Mouse (Mus musculus) olfactory bulb, adult 2 months (tissue): ENCODE data around the gene Polr3h. TPM values are rescaled to one million over a fixed set of nuclear protein-coding genes. Genes with fewer than 3 reads are reported as not detected.

ENCODE experiments used
- H3K27ac ChIP-seq: fragments of 200-500 bp; 2 replicates; pipeline ENCODE4 v1.5.1; 2012; ENCODE audit warnings: low read depth, low read length; ENCODE audit not compliant: insufficient read depth
- H3K4me1 ChIP-seq: fragments of 200-500 bp; 2 replicates; pipeline ENCODE4 v1.6.1; 2012; ENCODE audit warnings: low read length; ENCODE audit not compliant: control insufficient read depth, insufficient read depth
- H3K4me3 ChIP-seq: fragments of 200-500 bp; 2 replicates; pipeline ENCODE4 v1.5.1; 2012; ENCODE audit warnings: mild to moderate bottlenecking, low read depth, low read length, moderate library complexity; ENCODE audit not compliant: insufficient read depth
- CTCF ChIP-seq: fragments of 200-500 bp; IDR thresholded peaks from 2 replicates; pipeline ENCODE4 v1.5.1; 2012; ENCODE audit warnings: low read depth, mild to moderate bottlenecking, low read length, moderate library complexity; ENCODE audit not compliant: insufficient read depth
- POLR2A ChIP-seq: fragments of 200-500 bp; IDR thresholded peaks from 2 replicates; pipeline ENCODE4 v1.6.1; 2012; ENCODE audit warnings: mild to moderate bottlenecking, low read depth, low read length, moderate library complexity; ENCODE audit not compliant: insufficient read depth
- WGBS: fragments of 180-500 bp; shearing (Covaris S2); methylation state at CpG from one replicate; pipeline ENCODE4 v1.1.7; 2018; 5-methylcytosine and 5-hydroxymethylcytosine counted together
- polyA plus RNA-seq: library from polyadenylated mRNA; stranded (reverse); fragments of >200 nt; gene quantifications from 2 replicates; pipeline ENCODE4 v1.2.4, GENCODE M21; 2012; ENCODE audit warnings: low replicate concordance; ENCODE audit not compliant: missing spikeins, insufficient read depth, insufficient read length

The Polr3h gene
- polyA plus RNA-seq, 1 experiment: not detected

DNA sequence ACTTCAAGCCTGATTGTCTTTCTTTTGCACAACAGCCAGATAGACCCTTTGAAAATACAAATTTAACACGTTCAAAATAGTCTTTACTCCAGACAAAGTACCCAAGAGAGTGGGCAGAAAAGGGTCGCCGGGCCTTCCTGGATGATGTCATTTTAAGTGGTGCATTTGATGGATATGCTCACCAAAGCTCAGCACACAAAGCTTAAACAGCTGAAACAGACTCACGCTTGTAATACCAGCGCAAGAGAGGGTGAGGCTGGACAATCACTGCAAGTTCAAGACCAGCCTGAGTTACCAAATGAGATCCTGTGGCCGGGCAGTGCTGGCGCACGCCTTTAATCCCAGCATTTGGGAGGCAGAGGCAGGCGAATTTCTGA is 394 bp upstream of the Polr3h start:
- no peak overlapping the region for H3K4me3 ChIP-seq
- peak overlapping the region; percentile 33 for H3K27ac ChIP-seq
- peaks cover 45% of the 10 kb centered on the region for H3K4me1 ChIP-seq
- WGBS: 17% methylated on average over 9 of the region's 9 CpGs
- no peak for TF ChIP-seq POLR2A
- no peak for TF ChIP-seq CTCF

DNA sequence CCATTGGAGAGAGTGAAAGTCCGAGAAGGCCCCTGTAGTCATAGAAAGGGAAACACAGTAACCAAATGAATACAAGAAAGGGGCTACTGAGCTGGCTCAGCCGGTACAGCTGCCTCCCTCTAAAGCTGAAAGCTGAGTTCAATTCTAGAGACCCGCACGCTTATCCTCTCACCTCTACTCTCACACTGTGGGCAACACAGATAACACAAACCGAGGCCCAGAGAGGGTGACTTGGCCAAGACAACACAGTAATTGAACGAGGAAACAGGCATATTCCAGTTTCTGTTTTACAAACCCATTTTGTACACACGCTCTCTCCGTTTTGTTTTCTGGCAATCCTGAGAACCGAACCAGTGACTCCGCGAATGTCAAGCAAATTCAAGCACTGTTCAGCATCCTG is 1.1 kb downstream of the Polr3h start:
- WGBS: 55% methylated on average over 11 of the region's 11 CpGs
- no peak overlapping the region for H3K27ac ChIP-seq
- no peak for TF ChIP-seq POLR2A
- no peak for TF ChIP-seq CTCF
- H3K4me1 ChIP-seq: peaks cover 56% of the 10 kb centered on the region
- peak overlapping the region; percentile 64 for H3K4me3 ChIP-seq

DNA sequence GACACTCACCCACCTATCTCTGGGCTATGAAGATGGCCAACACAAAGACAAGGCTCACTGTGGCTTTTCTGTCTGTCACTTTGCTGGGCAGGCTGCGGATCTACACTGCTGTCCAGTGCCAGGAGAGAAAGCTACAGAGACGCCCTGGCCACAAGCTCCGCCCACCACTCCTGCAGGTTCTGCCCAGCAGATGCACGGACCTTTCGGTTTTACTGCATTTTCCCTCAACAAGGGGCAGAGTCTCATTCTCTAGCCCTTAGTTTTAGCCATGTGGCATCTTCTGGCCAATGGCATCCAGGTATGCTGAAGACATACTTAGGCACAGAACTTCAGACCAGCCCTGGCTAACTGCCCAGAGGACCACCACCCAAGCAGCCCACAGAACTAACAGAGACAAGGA is 4.8 kb downstream of the Polr3h start:
- WGBS: 44% methylated on average over 5 of the region's 5 CpGs
- TF ChIP-seq POLR2A (no peak), CTCF (no peak)
- Histone ChIP-seq H3K4me1 (peaks cover 67% of the 10 kb centered on the region), H3K4me3 (no peak overlapping the region), H3K27ac (peak overlapping the region; percentile 66)

DNA sequence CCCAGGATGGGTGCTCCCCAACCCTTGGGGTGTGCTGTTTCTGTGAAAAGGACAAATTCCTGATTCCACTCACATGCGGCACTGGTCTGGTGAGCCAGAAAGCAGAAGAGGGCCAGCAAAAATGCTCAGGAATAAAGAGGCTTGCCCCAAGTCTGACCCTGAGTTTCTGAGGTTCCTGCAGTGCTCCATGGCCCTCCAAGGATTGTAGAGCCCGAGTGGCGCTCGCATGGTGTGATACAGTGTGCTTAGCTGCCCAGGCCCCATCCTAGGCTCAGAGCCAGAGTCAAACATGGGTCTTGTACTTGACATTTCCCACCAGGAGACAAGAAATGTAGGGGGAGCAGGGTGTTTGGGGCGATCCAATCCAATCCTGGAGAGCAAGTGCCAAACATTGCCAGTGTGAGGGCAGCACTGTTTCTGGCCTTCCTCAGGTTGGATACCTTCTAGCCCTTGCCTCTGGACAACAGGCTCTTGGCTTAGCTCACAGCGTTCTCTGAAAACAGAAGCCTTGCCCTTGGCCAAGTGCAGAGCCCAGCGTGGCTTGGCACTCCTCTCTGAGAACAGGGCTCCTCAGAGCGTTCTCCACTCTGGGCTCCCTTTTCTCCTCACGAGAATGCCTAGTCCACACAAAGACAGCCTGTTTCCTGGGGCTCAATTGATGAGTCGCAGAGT is 5.4 kb downstream of the Polr3h start:
- WGBS: 53% methylated on average over 10 of the region's 10 CpGs

DNA sequence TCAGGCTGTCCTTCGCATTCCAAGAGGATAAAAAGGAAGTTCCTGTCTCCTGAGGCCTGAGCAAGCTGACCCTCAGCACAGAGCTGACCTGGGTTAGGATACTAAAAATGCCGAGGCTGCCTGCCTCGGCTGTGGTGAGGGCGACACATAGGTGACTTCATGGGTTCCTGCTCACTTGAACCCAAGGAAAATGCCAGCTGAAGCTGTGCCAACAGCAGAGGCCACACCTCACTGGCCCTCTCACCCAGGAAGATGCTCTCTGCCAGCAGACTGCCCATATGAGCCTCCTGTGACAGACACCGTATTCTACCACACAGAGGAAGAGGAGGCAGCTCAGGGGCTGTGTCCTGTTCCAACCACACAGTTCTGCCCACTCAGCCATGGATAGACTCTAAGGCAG is 7.0 kb downstream of the Polr3h start:
- Histone ChIP-seq H3K4me1 (peaks cover 52% of the 10 kb centered on the region), H3K4me3 (no peak overlapping the region), H3K27ac (0 out of 2 replicates have a peak overlapping the region, but pooled peaks have one; percentile 2)
- TF ChIP-seq POLR2A: no peak
- WGBS: 72% methylated on average over 5 of the region's 5 CpGs

More for the DNA sequence above, 5.4 kb downstream of the Polr3h start:
- Histone ChIP-seq H3K27ac (peak overlapping the region; percentile 66), H3K4me3 (no peak overlapping the region), H3K4me1 (peaks cover 66% of the 10 kb centered on the region)
- TF ChIP-seq CTCF (no peak), POLR2A (no peak)

DNA sequence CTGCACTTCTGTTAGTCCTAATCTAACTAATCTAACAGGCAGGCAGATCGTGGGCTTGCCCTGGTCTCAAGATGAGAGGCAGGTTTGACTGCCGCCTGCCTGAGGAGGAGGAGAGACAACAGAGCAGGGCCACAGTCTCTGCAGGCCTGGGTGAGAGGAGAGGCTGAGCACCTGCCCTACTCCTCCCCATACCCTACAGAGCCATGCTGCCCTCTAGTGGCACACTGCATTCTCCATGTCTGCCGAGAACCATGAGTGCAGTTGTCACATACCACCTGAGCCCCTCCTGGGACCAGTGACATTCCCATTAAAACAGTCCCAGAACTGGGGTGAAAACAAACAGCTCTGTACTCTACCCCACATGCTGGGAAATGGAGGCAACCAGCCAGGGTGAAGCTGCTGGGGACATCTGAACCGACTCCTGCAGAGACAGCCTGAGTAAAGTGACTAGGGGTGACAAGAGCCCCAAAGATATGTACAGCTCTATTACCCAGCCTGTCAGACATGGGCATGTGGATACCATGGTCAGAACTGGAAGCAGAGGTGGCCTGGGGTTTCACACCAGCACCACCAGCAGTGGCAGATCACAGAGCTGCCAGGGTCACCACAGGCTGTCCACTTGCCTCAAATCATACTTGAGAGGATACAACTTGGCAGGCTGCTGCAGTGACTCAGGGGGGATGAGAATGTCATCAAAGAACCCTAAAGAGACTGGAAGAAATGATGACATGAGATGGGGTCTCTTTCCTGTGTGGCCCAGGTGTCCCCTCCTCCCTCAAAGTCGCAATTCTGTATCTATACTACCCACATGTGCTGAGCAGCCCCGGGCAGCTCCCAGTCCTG is 8.2 kb downstream of the Polr3h start:
- no peak overlapping the region for H3K27ac ChIP-seq
- H3K4me3 ChIP-seq: no peak overlapping the region
- peak; percentile 61 for TF ChIP-seq CTCF
- no peak for TF ChIP-seq POLR2A
- peaks cover 44% of the 10 kb centered on the region for H3K4me1 ChIP-seq
- WGBS: 46% methylated on average over 6 of the region's 6 CpGs

DNA sequence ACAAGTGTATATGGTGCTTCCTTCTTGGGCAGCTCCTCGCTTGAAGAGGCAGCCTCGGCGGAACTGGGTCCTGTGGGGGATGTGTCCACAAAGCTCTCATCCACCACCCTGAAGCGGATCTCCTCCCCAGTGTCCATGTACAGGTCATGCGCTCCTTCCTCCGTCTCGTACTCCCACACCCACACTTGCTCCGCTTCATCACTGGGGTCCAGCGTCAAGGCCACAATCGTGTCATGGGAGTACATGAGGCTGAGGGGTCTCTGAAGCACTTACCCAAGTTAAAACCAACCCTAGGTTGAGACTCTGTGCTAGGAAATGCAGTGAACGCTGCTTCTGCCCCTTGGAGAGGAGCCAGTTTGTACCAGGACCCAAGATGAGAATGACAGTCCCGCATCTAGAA is 8.8 kb downstream of the Polr3h start:
- TF ChIP-seq CTCF: no peak
- no peak for TF ChIP-seq POLR2A
- WGBS: 77% methylated on average over 12 of the region's 12 CpGs
- Histone ChIP-seq H3K27ac (no peak overlapping the region), H3K4me1 (peaks cover 40% of the 10 kb centered on the region), H3K4me3 (no peak overlapping the region)

DNA sequence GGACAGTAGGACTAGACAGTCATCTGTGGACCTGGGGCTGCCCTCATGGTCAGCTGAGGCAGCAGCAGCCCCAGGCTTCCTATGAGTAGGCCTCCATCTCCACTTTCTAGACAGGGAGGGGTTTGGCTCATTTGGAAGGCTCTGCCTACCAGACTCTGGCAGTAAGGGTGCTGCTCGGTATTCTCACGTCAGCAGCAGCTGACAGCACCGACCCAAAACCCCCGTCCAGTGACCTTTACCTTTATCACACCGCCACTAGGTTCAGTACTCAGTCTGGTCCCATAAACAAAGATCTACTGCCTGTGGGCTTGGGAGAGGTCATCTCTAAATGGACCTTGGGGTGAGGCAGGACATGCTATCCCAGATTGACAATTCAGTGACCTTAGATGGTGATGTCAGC is 10.4 kb downstream of the Polr3h start:
- TF ChIP-seq POLR2A (no peak), CTCF (no peak)
- Histone ChIP-seq H3K4me1 (peaks cover 27% of the 10 kb centered on the region), H3K27ac (no peak overlapping the region), H3K4me3 (no peak overlapping the region)
- 68% methylated on average over 5 of the region's 5 CpGs for WGBS

DNA sequence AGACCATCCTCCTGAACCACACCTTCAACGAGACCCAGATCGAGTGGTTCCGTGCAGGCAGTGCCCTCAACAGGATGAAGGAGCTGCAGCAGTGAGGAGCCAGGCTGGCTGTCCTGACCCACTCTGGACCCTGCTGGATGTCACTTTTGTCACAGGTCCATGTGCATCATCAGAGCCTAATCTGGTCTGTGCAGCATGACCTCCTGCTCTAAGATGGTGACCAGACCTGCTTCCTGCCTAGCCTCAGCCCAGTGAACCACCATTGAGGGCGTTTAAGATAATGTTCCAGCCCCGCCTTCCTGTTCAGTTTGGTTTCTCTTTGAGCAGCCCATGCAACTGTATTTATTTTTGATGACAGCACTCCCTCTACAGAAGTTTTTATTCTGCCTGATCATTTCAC is 11.4 kb downstream of the Polr3h start:
- TF ChIP-seq POLR2A (no peak), CTCF (no peak)
- Histone ChIP-seq H3K4me3 (no peak overlapping the region), H3K27ac (no peak overlapping the region), H3K4me1 (peaks cover 21% of the 10 kb centered on the region)
- WGBS: 75% methylated on average over 5 of the region's 5 CpGs
